Mouse (Mus musculus): ENCODE measurements around the gene Slc46a2.

DNA sequence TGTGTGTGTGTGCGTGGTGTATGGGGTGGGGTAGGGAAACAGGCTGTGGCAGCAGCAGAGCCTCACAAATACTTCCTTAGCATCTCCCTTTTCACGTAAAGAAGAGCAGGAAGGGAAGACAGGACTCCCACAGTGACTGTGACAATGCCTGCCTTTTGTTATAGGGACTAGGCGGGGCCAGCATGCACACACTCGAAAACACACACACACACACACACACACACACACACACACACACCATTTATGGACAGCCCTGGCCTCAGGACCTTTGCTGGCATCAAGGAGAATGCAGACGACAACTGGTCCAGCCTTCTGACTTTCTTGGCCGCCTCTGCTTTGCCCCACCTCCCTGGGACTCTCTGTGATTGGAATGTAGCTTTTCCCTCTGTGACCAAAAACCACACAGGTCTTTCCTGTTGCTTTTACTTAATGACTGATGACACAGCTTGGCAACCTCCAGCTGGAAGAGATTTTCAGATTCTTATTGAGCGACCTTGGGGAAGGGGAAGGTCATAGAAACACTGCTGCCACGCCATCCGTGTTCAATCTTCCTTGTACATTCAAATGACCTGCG is 7.1 kb downstream of the Slc46a2 start:
- no peak for TF ChIP-seq POLR2A (IDR thresholded peaks at IDR 0.05; ENCODE audit: borderline replicate concordance, extremely low read depth, low read depth, low read length)
- TF ChIP-seq CTCF (IDR thresholded peaks at IDR 0.05; ENCODE audit: insufficient read depth, low read length), result no peak

All from lung, adult 2 months (tissue).